Mouse (Mus musculus) mouse trophoblast stem cell (cell line): ENCODE data around the gene P2rx1.

Experiments used
- in situ Hi-C, 2 experiments: fragments of 300-500 bp; cut with MseI, MboI; formaldehyde crosslinking; loops; 2 replicates in 1 of 2; 3 replicates in 1 of 2; pipeline ENCODE4 v1.15.1; 2025

P2rx1 gene

GRCm38 (mm10) chr11:73020953-73021800 lies 22.3 kb downstream of the P2rx1 start:
- in situ Hi-C loops: no loop called here

GRCm38 (mm10) chr11:73023099-73023498 lies 24.2 kb downstream of the P2rx1 start:
- in situ Hi-C loops: no loop called here

GRCm38 (mm10) chr11:73023827-73024226 lies 24.9 kb downstream of the P2rx1 start:
- in situ Hi-C loops: no loop called here

GRCm38 (mm10) chr11:73024236-73024904 lies 25.5 kb downstream of the P2rx1 start:
- in situ Hi-C loops: no loop called here

GRCm38 (mm10) chr11:73026961-73027360 lies 28.1 kb downstream of the P2rx1 start:
- in situ Hi-C loops: no loop called here

- in situ Hi-C loops: no loop called here
Measured at GRCm38 (mm10) chr11:73030821-73031498, 32.1 kb downstream of the P2rx1 start.

- in situ Hi-C loops: no loop called here
Measured at GRCm38 (mm10) chr11:73031536-73031935, 32.6 kb downstream of the P2rx1 start.

GRCm38 (mm10) chr11:73036077-73036476 lies 37.2 kb downstream of the P2rx1 start:
- in situ Hi-C loops: no loop called here

GRCm38 (mm10) chr11:73036889-73037288 lies 38.0 kb downstream of the P2rx1 start:
- in situ Hi-C loops: no loop called here

GRCm38 (mm10) chr11:73037691-73038090 lies 38.8 kb downstream of the P2rx1 start:
- in situ Hi-C loops: no loop called here

- in situ Hi-C loops: no loop called here
Measured at GRCm38 (mm10) chr11:73039102-73039799, 40.3 kb downstream of the P2rx1 start.

- in situ Hi-C loops: loop anchor here (5.0 kb wide), 1 partner anchor 37 kb away; no protein-coding TSS in a partner anchor
Measured at GRCm38 (mm10) chr11:73044229-73044755, 45.4 kb downstream of the P2rx1 start.

GRCm38 (mm10) chr11:73044789-73045188 lies 45.9 kb downstream of the P2rx1 start:
- in situ Hi-C loops: loop anchor here (5.0 kb wide), 1 partner anchor 37 kb away; no protein-coding TSS in a partner anchor

GRCm38 (mm10) chr11:73047542-73047996 lies 48.7 kb downstream of the P2rx1 start, which contains the start of gene Ncbp3:
Gene Ncbp3, plus strand, starts transcription at chr11:73047783.
- in situ Hi-C loops: no loop called here

- in situ Hi-C loops: no loop called here
Measured at GRCm38 (mm10) chr11:73048030-73048876, 49.4 kb downstream of the P2rx1 start.

- in situ Hi-C loops: no loop called here
Measured at GRCm38 (mm10) chr11:73049335-73049734, 50.4 kb downstream of the P2rx1 start.

GRCm38 (mm10) chr11:73052795-73053194 lies 53.9 kb downstream of the P2rx1 start:
- in situ Hi-C loops: no loop called here

GRCm38 (mm10) chr11:73057701-73058100 lies 58.8 kb downstream of the P2rx1 start:
- in situ Hi-C loops: no loop called here

- in situ Hi-C loops: no loop called here
Measured at GRCm38 (mm10) chr11:73059630-73060029, 60.7 kb downstream of the P2rx1 start.

- in situ Hi-C loops: no loop called here
Measured at GRCm38 (mm10) chr11:73061413-73061812, 62.5 kb downstream of the P2rx1 start.
